Mouse (Mus musculus) MEL (cell line): ENCODE measurements around the gene Mrpl24. TPM values are rescaled to one million over a fixed set of nuclear protein-coding genes. Genes with fewer than 3 reads are reported as not detected.

Experiments
- DNase-seq: peaks from one replicate; pipeline ENCODE4 v3.0.0; 2011; ENCODE audit warnings: low read depth, low spot score
- H3K27ac ChIP-seq: 2 replicates; pipeline ENCODE4 v1.5.1; 2012; ENCODE audit warnings: low read depth, mild to moderate bottlenecking, control low read depth, low read length, moderate library complexity; ENCODE audit not compliant: control insufficient read depth
- H3K27me3 ChIP-seq, 2 experiments: fragments of 150-350 bp in 1 of 2; sonication (generic) in 1 of 2; 2 replicates each; pipeline ENCODE4 v1.6.1; 2012; ENCODE audit warnings: low read length in 2 of 2, mild to moderate bottlenecking in 2 of 2, improper control_type of control experiment in 1 of 2, moderate library complexity in 1 of 2; ENCODE audit not compliant: insufficient read depth in 2 of 2, control insufficient read depth in 1 of 2
- H3K36me3 ChIP-seq, 2 experiments: 2 replicates each; pipeline ENCODE4 v1.6.1; 2012 to 2014; ENCODE audit warnings: low read length in 2 of 2, improper control_type of control experiment in 1 of 2, inconsistent platforms in 1 of 2, mild to moderate bottlenecking in 1 of 2; ENCODE audit not compliant: insufficient read depth in 2 of 2, control insufficient read depth in 1 of 2
- H3K4me1 ChIP-seq, 2 experiments: fragments of 150-350 bp in 1 of 2; sonication (generic) in 1 of 2; 2 replicates each; pipeline ENCODE4 v1.6.1; 2012; ENCODE audit warnings: low read length in 2 of 2, improper control_type of control experiment in 1 of 2, mild to moderate bottlenecking in 1 of 2; ENCODE audit not compliant: insufficient read depth in 2 of 2, control insufficient read depth in 1 of 2
- H3K4me3 ChIP-seq, 2 experiments: fragments of 150-350 bp in 1 of 2; sonication (generic) in 1 of 2; 2 replicates each; pipeline ENCODE4 v1.5.1; 2012; ENCODE audit warnings: low read depth in 2 of 2, low read length in 2 of 2, mild to moderate bottlenecking in 2 of 2, moderate library complexity in 2 of 2, control low read depth in 1 of 2, improper control_type of control experiment in 1 of 2; ENCODE audit not compliant: control insufficient read depth in 1 of 2, insufficient read depth in 1 of 2
- H3K79me2 ChIP-seq: 2 replicates; pipeline ENCODE4 v1.6.1; 2012; ENCODE audit warnings: mild to moderate bottlenecking, low read length, moderate library complexity; ENCODE audit not compliant: control insufficient read depth, poor library complexity, insufficient read depth
- H3K9ac ChIP-seq: 2 replicates; pipeline ENCODE4 v1.6.1; 2012; ENCODE audit warnings: low read depth, mild to moderate bottlenecking, control low read depth, low read length, moderate library complexity; ENCODE audit not compliant: control insufficient read depth, poor library complexity, severe bottlenecking
- H3K9me3 ChIP-seq: fragments of 150-350 bp; sonication (generic); replicated peaks from 2 replicates; pipeline ENCODE4 v1.6.1; 2012; ENCODE audit warnings: mild to moderate bottlenecking, low read length, improper control_type of control experiment, moderate library complexity; ENCODE audit not compliant: insufficient read depth
- ELF1 ChIP-seq: IDR thresholded peaks from 2 replicates; pipeline ENCODE4 v1.6.1; 2014; ENCODE audit warnings: low read depth, mild to moderate bottlenecking, inconsistent platforms, low read length, improper control_type of control experiment, moderate library complexity
- GABPA ChIP-seq: IDR thresholded peaks from 2 replicates; pipeline ENCODE4 v1.6.1; 2012; ENCODE audit warnings: low read depth, mild to moderate bottlenecking, inconsistent platforms, low read length, improper control_type of control experiment, moderate library complexity
- KAT2A ChIP-seq: conservative IDR thresholded peaks from 2 replicates; pipeline ENCODE4 v1.6.1; 2012; ENCODE audit warnings: low read depth, low read length, improper control_type of control experiment, inconsistent platforms
- MAFK ChIP-seq: IDR thresholded peaks from 2 replicates; pipeline ENCODE4 v1.6.1; 2011; ENCODE audit warnings: low read depth, mild to moderate bottlenecking, low read length, improper control_type of control experiment, borderline replicate concordance
- MEF2A ChIP-seq: IDR thresholded peaks from 2 replicates; pipeline ENCODE4 v1.6.1; 2014; ENCODE audit warnings: low read depth, mild to moderate bottlenecking, inconsistent platforms, low read length, improper control_type of control experiment; ENCODE audit not compliant: poor library complexity, insufficient replicate concordance, severe bottlenecking; ENCODE audit errors: extremely low read depth
- NELFE ChIP-seq: IDR thresholded peaks from 2 replicates; pipeline ENCODE4 v1.6.1; 2011; ENCODE audit warnings: low read depth, low read length, improper control_type of control experiment
- POLR2A ChIP-seq, 2 experiments: IDR thresholded peaks; 2 replicates each; pipeline ENCODE4 v1.6.1; 2011 to 2012; ENCODE audit warnings: low read length in 2 of 2, mild to moderate bottlenecking in 2 of 2, control low read depth in 1 of 2, improper control_type of control experiment in 1 of 2, low read depth in 1 of 2, moderate library complexity in 1 of 2; ENCODE audit not compliant: control insufficient read depth in 1 of 2, insufficient read depth in 1 of 2, poor library complexity in 1 of 2
- USF2 ChIP-seq, 2 experiments: IDR thresholded peaks; 2 replicates each; pipeline ENCODE4 v1.6.1; 2011 to 2012; ENCODE audit warnings: improper control_type of control experiment in 2 of 2, low read length in 2 of 2, borderline replicate concordance in 1 of 2, inconsistent platforms in 1 of 2, low read depth in 1 of 2, mild to moderate bottlenecking in 1 of 2; ENCODE audit not compliant: insufficient read depth in 1 of 2
- ZKSCAN1 ChIP-seq: IDR thresholded peaks from 2 replicates; pipeline ENCODE4 v1.6.1; 2012; ENCODE audit warnings: low read depth, mild to moderate bottlenecking, inconsistent platforms, low read length, improper control_type of control experiment, moderate library complexity
- polyA plus RNA-seq, 2 experiments: library from polyadenylated mRNA; stranded (reverse) in 1 of 2; unstranded in 1 of 2; fragments of >175 nt in 1 of 2; fragments of >200 nt in 1 of 2; gene quantifications; 2 replicates each; pipeline versions ENCODE4 v1.2.1 to v1.2.4; 2012; ENCODE audit warnings: low replicate concordance in 2 of 2, low read depth in 1 of 2; ENCODE audit not compliant: insufficient read length in 2 of 2, insufficient read depth in 1 of 2, missing spikeins in 1 of 2
- total RNA-seq: library from RNA; depleted of rRNA; stranded (reverse); fragments of 300-350 nt; gene quantifications from 2 replicates; pipeline ENCODE4 v1.2.3, GENCODE M21; 2012

Gene Mrpl24
- total and polyA plus RNA-seq, 3 experiments: 59.5 to 77.3 TPM; not detected in 1

GRCm38 (mm10) chr3:87942471-87942870 is 23.2 kb downstream of the Mrpl24 start (continued):
- no peak for TF ChIP-seq USF2 (IDR thresholded peaks at IDR 0.05; ENCODE audit: borderline replicate concordance in 1 of 2, insufficient read depth in 1 of 2, low read depth in 1 of 2, low read length in 2 of 2)
- no peak for TF ChIP-seq ZKSCAN1
- TF ChIP-seq ELF1: no peak
- TF ChIP-seq MAFK: no peak

- Histone ChIP-seq H3K9ac (no peak overlapping the region), H3K9me3 (no peaks in the 10 kb centered on the region), H3K4me1 (no peaks in the 10 kb centered on the region), H3K27ac (no peak overlapping the region), H3K27me3 (no peaks in the 10 kb centered on the region), H3K79me2 (no peaks in the 10 kb centered on the region), H3K36me3 (peaks cover 0 to 24% of the 10 kb centered on the region in 2 experiments; a peak in 2 of 4 replicates), H3K4me3 (no peak overlapping the region)
- TF ChIP-seq NELFE (no peak), POLR2A (IDR thresholded peaks at IDR 0.05; ENCODE audit: control insufficient read depth in 1 of 2, insufficient read depth in 1 of 2, low read depth in 1 of 2, low read length in 2 of 2, poor library complexity in 1 of 2) (peak in 1 of 2 experiments; percentile 12; a peak in 1 of 4 replicates)
- DNase-seq: no peak
These were observed 24.3 kb downstream of the Mrpl24 start for GRCm38 (mm10) chr3:87943586-87943985.

- TF ChIP-seq MEF2A (no peak), KAT2A (no peak)
- H3K36me3 ChIP-seq: peaks cover 0 to 15% of the 10 kb centered on the region in 2 experiments; a peak in 2 of 4 replicates
- no peaks in the 10 kb centered on the region for H3K27me3 ChIP-seq
These were observed 25.7 kb downstream of the Mrpl24 start for GRCm38 (mm10) chr3:87944838-87945600.

GRCm38 (mm10) chr3:87945781-87946540 is 26.7 kb downstream of the Mrpl24 start:
- Histone ChIP-seq H3K9ac (no peak overlapping the region), H3K79me2 (no peaks in the 10 kb centered on the region), H3K4me3 (no peak overlapping the region), H3K27ac (no peak overlapping the region), H3K9me3 (no peaks in the 10 kb centered on the region), H3K27me3 (no peaks in the 10 kb centered on the region), H3K4me1 (no peaks in the 10 kb centered on the region), H3K36me3 (peaks cover 0 to 11% of the 10 kb centered on the region in 2 experiments; a peak in 2 of 4 replicates)
- no peak for DNase-seq
- 0 out of 4 replicates have a peak, but pooled peaks of 1 of the 2 experiments have one; percentile 7 for TF ChIP-seq POLR2A (IDR thresholded peaks at IDR 0.05; ENCODE audit: control insufficient read depth in 1 of 2, insufficient read depth in 1 of 2, low read depth in 1 of 2, low read length in 2 of 2, poor library complexity in 1 of 2)
- TF ChIP-seq ELF1: no peak
- no peak for TF ChIP-seq GABPA
- TF ChIP-seq, all 39 proteins: peak for 1

More at GRCm38 (mm10) chr3:87944838-87945600, 25.7 kb downstream of the Mrpl24 start:
- Histone ChIP-seq H3K4me3 (no peak overlapping the region), H3K4me1 (no peaks in the 10 kb centered on the region), H3K79me2 (no peaks in the 10 kb centered on the region), H3K9ac (no peak overlapping the region), H3K9me3 (no peaks in the 10 kb centered on the region), H3K27ac (no peak overlapping the region)
- DNase-seq: no peak
